Mouse (Mus musculus): Measurements from ENCODE around the gene Kif2b. TPM values are rescaled to one million over a fixed set of nuclear protein-coding genes. Genes with fewer than 3 reads are reported as not detected.

Gene Kif2b
- not detected for polyA plus RNA-seq (2014; fragmentation: Illumina TruSeq; extraction: RNeasy Lipid Tissue Mini Kit (QIAGEN cat#74804))

DNA sequence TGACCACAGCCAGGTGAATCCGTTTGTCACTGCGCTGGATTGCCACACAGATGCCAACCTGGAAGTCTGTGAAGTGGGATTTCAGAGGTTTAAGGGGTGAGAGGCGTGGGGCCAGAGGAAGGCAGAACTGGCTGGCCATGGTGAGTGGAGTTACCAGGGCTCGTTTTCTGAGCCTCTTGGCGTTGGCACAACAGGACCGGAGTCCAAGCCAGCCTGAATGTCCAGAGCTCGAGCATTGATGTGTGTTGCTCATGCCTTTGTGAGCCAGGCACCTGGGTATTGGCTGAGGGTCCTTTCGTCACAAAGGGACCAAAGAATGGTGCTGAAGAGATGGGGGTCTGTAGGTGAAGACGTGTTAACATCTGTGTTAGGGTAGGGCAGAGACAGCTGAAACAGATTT lies at the start of gene Kif2b:
Gene Kif2b, minus strand, starts transcription at position 242 of the 400 bp plus-strand sequence.

All from ovary, adult 10 weeks (tissue).